Mouse (Mus musculus) lung, postnatal 25 days (tissue): ENCODE results near the gene Gm17720.
"Not testable (repeated sequence)": the region's sequence is repeated elsewhere in the genome, so short reads cannot be mapped to it uniquely, and the experiment has no call there.

Source experiments
- DNase-seq: peaks from one replicate; pipeline ENCODE4 v3.0.0; 2022; ENCODE audit warnings: low spot score

Gm17720 gene

GRCm38 (mm10) chr8:110039659-110040058, 62.9 kb downstream of the Gm17720 start, which contains the start of gene Chst4:
Gene Chst4 (minus strand): TSS chr8:110039740.
- DNase-seq = no peak

GRCm38 (mm10) chr8:110039216-110039615, 63.3 kb downstream of the Gm17720 start:
- no peak for DNase-seq

GRCm38 (mm10) chr8:110036156-110036555, 66.4 kb downstream of the Gm17720 start:
- no peak for DNase-seq

- no peak for DNase-seq
These were observed 68.2 kb downstream of the Gm17720 start for GRCm38 (mm10) chr8:110034331-110034730.

- not testable (repeated sequence) for DNase-seq
These were observed 68.8 kb downstream of the Gm17720 start for GRCm38 (mm10) chr8:110033771-110034170.
